29 mouse cellular contexts compared by ENCODE assay signal in genomic region chr4:109482701-109483100, GRCm38 (mm10). TPM values are rescaled to one million over a fixed set of nuclear protein-coding genes. Genes with fewer than 3 reads are reported as not detected.
"Had no signal": no experiment of that assay in that cellular context is flagged by ENCODE, and none has a peak within 500 bp of the region (broad histone marks: within the 10 kb centered on the region; RNA-seq: fewer than 3 reads in every experiment).

No protein-coding gene starts in this region.

- H3K27ac ChIP-seq: kidney, postnatal 0 days; left cerebral cortex, adult 2 months; limb, embryonic 12.5 days; limb, embryonic 15.5 days; liver, embryonic 13.5 days; macrophage; midbrain, embryonic 12.5 days; midbrain, embryonic 15.5 days; neural tube, embryonic 12.5 days; neural tube, embryonic 15.5 days had no signal

- ATAC-seq: lung, postnatal 0 days; midbrain, embryonic 15.5 days had no signal

- H3K9me3 ChIP-seq: limb, embryonic 12.5 days; limb, embryonic 15.5 days; liver, embryonic 13.5 days; midbrain, embryonic 12.5 days; midbrain, embryonic 15.5 days; neural tube, embryonic 12.5 days; neural tube, embryonic 15.5 days had no signal

- H3K9ac ChIP-seq: limb, embryonic 12.5 days; limb, embryonic 15.5 days; liver, embryonic 13.5 days; lung, embryonic 14.5 days; midbrain, embryonic 12.5 days; midbrain, embryonic 15.5 days; neural tube, embryonic 12.5 days; neural tube, embryonic 15.5 days had no signal

- DNase-seq: kidney, postnatal 25 days; layer of hippocampus, postnatal 36 days; left cerebral cortex, postnatal 4 days; liver, embryonic 13.5 days; lung, embryonic 14.5 days; right cerebral cortex, adult 18-20 months; right cerebral cortex, postnatal 14 days; right cerebral cortex, postnatal 4 days; thymus, adult 2 months; thymus, postnatal 14 days; thymus, postnatal 4 days had no signal

- H3K36me3 ChIP-seq: limb, embryonic 12.5 days; limb, embryonic 15.5 days; liver, embryonic 13.5 days; midbrain, embryonic 12.5 days; midbrain, embryonic 15.5 days; neural tube, embryonic 12.5 days; neural tube, embryonic 15.5 days had no signal

- H3K4me2 ChIP-seq: limb, embryonic 12.5 days; limb, embryonic 15.5 days; liver, embryonic 13.5 days; lung, embryonic 14.5 days; midbrain, embryonic 12.5 days; midbrain, embryonic 15.5 days; neural tube, embryonic 12.5 days; neural tube, embryonic 15.5 days had no signal

- H3K27me3 ChIP-seq: limb, embryonic 12.5 days; limb, embryonic 15.5 days; midbrain, embryonic 12.5 days; midbrain, embryonic 15.5 days; neural tube, embryonic 12.5 days; neural tube, embryonic 15.5 days had no signal

- H3K4me3 ChIP-seq: left cerebral cortex, adult 2 months; limb, embryonic 12.5 days; limb, embryonic 15.5 days; liver, embryonic 13.5 days; midbrain, embryonic 12.5 days; midbrain, embryonic 15.5 days; neural tube, embryonic 12.5 days; neural tube, embryonic 15.5 days had no signal

- H3K4me1 ChIP-seq: limb, embryonic 12.5 days; limb, embryonic 15.5 days; midbrain, embryonic 12.5 days; midbrain, embryonic 15.5 days; neural tube, embryonic 12.5 days; neural tube, embryonic 15.5 days had no signal

RNA-seq across cellular contexts. Expression of gene 4930522H14Rik, which starts 48.4 kb away (rescaled TPM):
- total RNA-seq: layer of hippocampus, adult 8-10 months; layer of hippocampus, postnatal 10 days; layer of hippocampus, postnatal 36 days; left cerebral cortex, adult 2 months; left cerebral cortex, postnatal 14 days; left cerebral cortex, postnatal 4 days; megakaryocyte, adult 5-6 weeks had no signal
- polyA plus RNA-seq: kidney, embryonic 14.5 days; kidney, postnatal 0 days; large intestine, adult 2 months; limb, embryonic 12.5 days; limb, embryonic 15.5 days; liver, embryonic 13.5 days; liver, embryonic 16.5 days; lung, embryonic 14.5 days; lung, postnatal 0 days; macrophage; midbrain, embryonic 12.5 days; midbrain, embryonic 15.5 days; neural tube, embryonic 12.5 days; neural tube, embryonic 15.5 days; stomach, embryonic 14.5 days; thymus, adult 2 months had no signal
